Mouse (Mus musculus): Measurements from ENCODE around the gene Kctd2. TPM values are rescaled to one million over a fixed set of nuclear protein-coding genes. Genes with fewer than 3 reads are reported as not detected.

Gene Kctd2
- polyA plus RNA-seq, 1 experiment from 2014 or later, result 34.8 TPM

DNA sequence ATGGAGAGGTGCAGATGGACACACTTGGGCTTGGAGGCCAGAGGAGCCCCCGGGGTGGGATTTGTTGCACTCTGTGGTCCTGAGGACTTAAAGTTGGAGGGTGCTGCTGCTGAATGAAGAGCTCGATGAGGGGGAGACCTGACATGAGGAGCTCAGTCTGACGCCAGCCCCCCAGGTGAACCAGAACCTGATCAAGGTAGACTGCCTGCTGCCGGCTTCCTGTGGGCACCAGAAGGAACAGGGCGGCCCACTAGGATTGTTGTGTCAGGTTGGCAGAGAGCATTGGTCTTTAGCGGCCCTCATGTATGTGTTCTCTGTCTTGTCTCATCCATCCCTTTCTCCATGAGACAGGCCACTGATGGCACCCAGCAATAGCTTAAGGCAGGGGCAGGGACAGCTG, 14.2 kb upstream of the Kctd2 start:
- 95% methylated on average over 6 of the region's 6 CpGs for WGBS
- no peak for ATAC-seq (replicated peaks)
- no peaks in the 10 kb centered on the region for H3K9me3 ChIP-seq
- H3K36me3 ChIP-seq (replicated peaks), result peaks cover under 1% of the 10 kb centered on the region
- no peak overlapping the region for H3K9ac ChIP-seq
- H3K4me3 ChIP-seq, result no peak overlapping the region
- H3K4me1 ChIP-seq, result peaks cover 50% of the 10 kb centered on the region
- H3K27me3 ChIP-seq (replicated peaks), result no peaks in the 10 kb centered on the region
- H3K27ac ChIP-seq, result no peak overlapping the region
- no peak overlapping the region for H3K4me2 ChIP-seq

DNA sequence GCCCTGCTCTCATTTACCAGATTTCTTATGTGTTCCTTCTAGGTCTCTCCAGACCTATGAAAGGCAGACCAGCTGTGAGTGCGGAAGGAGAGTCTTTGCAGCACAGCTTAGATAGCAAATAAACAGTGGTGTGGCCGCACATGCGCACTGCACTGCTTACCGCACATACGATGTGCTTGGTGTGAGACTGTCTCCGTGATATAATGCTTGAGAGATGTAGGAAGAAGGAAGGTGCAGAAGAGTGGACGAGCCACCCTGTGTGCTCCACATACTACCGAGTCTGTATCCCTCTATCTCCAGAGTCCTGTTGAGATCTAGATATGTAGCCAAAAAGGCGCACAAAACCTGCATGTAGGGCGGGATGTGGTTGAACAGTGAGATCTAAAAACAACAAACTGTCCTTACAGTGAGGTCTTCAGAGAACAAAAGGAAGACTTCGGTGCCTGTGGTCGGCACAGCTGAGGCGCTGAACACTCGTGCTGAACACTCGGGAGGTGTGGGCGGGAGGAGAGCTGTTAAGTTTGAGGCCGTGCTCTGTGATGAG, 13.0 kb upstream of the Kctd2 start:
- H3K4me1 ChIP-seq, result peaks cover 56% of the 10 kb centered on the region

DNA sequence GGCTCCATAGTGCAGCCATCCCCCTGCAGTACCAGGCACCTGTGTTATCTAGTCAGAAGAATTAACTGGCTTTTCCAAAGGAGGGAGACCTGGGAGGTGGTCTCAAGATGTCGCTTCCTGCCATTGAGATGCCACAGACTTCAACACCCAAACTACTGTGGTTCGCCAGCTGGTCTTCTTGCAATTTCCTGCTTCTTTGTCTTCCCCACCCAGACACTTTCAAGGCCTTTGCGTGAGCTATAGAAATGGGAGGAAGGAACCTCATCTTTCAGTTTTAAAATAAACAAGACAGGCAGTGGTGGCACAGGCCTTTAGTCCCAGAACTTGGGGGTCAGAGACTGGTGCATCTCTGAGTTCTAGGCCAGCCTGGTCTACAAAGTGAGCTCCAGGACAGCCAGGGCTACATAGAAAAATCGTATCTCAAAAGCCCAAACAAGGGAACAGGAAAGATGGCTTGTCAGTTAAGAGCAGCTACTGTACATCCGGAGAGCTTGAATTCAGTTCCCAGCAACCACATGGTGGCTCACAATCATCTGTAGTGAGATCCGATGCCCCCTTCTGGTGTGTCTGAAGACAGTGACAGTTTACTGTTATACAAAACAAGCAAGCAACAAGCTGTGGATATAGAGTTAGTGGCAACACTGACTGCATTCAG, 11.5 kb upstream of the Kctd2 start:
- Histone ChIP-seq H3K9me3 (no peaks in the 10 kb centered on the region), H3K27ac (peak overlapping the region; percentile 96), H3K27me3 (replicated peaks) (no peaks in the 10 kb centered on the region), H3K4me2 (no peak overlapping the region), H3K4me1 (peaks cover 62% of the 10 kb centered on the region), H3K4me3 (no peak overlapping the region), H3K36me3 (replicated peaks) (peaks cover 6% of the 10 kb centered on the region), H3K9ac (no peak overlapping the region)
- WGBS, result 65% methylated on average over 6 of the region's 6 CpGs
- no peak for ATAC-seq (replicated peaks)

More for the DNA sequence above, 13.0 kb upstream of the Kctd2 start:
- H3K4me3 ChIP-seq, result no peak overlapping the region
- H3K36me3 ChIP-seq (replicated peaks), result peaks cover 6% of the 10 kb centered on the region
- ATAC-seq (replicated peaks), result no peak
- 94% methylated on average over 17 of the region's 17 CpGs for WGBS
- no peak overlapping the region for H3K9ac ChIP-seq
- H3K4me2 ChIP-seq, result no peak overlapping the region
- H3K27me3 ChIP-seq (replicated peaks), result no peaks in the 10 kb centered on the region
- no peaks in the 10 kb centered on the region for H3K9me3 ChIP-seq
- no peak overlapping the region for H3K27ac ChIP-seq

DNA sequence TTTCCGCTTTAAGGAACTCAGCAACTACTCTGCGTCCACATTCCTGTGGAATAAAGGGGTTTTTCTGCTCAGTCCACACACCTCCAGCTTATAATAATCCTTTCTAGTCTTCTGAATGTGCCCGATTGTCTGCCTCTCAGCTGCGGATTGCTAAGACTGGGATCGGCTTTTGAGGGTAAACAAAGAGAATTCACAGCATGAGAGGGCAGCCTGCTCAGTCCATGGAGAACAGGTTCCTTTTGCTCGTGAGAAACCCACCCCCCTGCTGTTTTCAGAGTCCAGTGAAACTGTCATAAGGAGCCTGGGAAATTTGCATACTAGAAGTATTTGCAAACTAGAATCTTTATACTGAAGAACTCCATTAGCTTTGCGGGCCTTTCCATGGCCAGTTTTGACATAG, 10.4 kb upstream of the Kctd2 start:
- no peak for ATAC-seq (replicated peaks)
- no peak overlapping the region for H3K9ac ChIP-seq
- 5% methylated on average over 7 of the region's 7 CpGs for WGBS
- H3K27ac ChIP-seq, result peak overlapping the region; percentile 96
- 0 out of 2 replicates have a peak overlapping the region, but pooled peaks have one; percentile 5 for H3K4me2 ChIP-seq
- peaks cover 6% of the 10 kb centered on the region for H3K36me3 ChIP-seq (replicated peaks)
- H3K4me3 ChIP-seq, result no peak overlapping the region
- peaks cover 63% of the 10 kb centered on the region for H3K4me1 ChIP-seq
- no peaks in the 10 kb centered on the region for H3K27me3 ChIP-seq (replicated peaks)
- no peaks in the 10 kb centered on the region for H3K9me3 ChIP-seq

DNA sequence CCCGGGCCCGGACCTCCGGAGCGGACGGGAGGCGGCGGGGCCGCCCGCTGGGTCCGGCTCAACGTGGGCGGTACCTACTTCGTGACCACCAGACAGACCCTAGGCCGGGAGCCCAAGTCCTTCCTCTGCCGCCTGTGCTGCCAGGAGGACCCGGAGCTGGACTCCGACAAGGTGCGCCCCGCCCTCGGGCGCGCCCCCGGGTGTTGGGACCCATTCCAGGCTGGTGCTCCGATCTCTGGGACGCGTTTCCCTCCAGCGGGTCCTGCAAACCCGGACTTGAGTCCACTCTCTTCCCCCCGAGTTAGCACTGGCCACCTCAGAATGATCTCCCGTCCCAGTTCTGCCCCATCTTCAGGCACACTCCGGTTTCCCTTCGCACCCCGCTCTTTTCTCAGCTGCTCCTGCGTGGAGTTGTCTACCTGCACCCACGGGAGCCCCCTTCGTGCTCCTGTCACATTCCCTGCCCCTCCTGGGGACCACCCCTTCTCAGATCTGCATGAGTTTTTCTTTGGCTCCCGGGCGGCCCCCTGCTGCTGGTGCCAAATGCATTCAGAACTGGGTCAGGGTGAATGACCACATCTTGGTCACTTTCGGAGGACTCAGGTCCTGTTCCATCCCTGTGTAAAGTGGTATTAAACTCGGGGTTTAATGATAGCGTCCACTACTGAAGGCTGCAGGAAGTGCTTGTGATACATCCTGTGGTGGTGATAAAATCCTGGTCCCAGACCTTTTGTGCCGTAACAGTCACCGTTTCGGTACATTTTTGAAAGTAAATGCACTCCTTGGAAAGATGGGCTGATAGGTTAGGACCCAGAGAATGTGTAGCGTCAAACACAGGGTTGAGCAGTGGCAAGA, 635 bp downstream of the Kctd2 start:
- Histone ChIP-seq H3K36me3 (replicated peaks) (peaks cover 6% of the 10 kb centered on the region), H3K9ac (peak overlapping the region; percentile 88), H3K27ac (peak overlapping the region; percentile 87), H3K27me3 (replicated peaks) (no peaks in the 10 kb centered on the region), H3K4me1 (peaks cover 35% of the 10 kb centered on the region), H3K4me2 (peak overlapping the region; percentile 96), H3K4me3 (peak overlapping the region; percentile 96), H3K9me3 (no peaks in the 10 kb centered on the region)
- 2% methylated on average over 42 of the region's 45 CpGs for WGBS
- ATAC-seq (replicated peaks), result peak; percentile 74

DNA sequence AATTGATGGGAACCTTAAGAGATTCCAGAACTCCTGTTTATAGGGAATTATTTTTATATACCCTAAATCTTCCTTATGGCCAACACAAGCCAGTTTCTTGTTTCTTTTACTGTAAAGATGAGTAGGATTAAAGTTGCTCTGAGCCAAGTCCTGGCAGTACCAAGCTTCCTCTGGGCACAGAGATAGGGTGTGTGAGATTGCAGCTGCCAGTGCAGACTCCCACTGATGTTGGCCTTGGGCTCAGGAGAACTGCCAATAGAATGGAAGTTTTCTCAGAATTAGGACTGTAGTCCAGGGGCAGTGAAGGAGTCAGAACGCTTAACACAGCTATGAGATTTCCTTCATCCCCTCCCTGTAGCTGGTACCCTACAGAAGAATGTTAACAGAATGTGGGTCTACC, 1.4 kb downstream of the Kctd2 start:
- no peak for ATAC-seq (replicated peaks)
- Histone ChIP-seq H3K9ac (peak overlapping the region; percentile 88), H3K4me2 (peak overlapping the region; percentile 96), H3K4me1 (peaks cover 35% of the 10 kb centered on the region), H3K27me3 (replicated peaks) (no peaks in the 10 kb centered on the region), H3K4me3 (peak overlapping the region; percentile 96), H3K27ac (no peak overlapping the region), H3K9me3 (no peaks in the 10 kb centered on the region), H3K36me3 (replicated peaks) (no peaks in the 10 kb centered on the region; the same call in 1 of the 2 replicates)
- WGBS, result 57% methylated on average over 1 of the region's 1 CpGs

DNA sequence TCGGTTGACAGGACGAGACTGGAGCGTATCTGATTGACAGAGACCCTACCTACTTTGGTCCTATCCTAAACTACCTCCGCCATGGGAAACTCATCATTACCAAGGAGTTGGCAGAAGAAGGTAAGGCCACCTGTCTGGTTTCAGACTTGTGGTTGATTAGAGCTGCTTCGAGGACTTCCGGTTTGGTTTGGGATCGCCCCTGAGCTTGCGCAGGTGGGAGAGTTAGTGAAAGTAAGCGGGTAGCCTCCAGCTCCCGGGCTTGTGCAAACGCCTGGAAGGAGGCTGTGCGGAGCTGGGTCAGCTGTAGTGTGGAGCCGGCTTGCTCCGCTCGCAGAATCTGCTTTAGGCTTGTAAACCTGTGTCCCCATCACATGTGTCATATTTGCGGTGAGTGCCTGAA, 2.0 kb downstream of the Kctd2 start:
- 86% methylated on average over 16 of the region's 16 CpGs for WGBS
- Histone ChIP-seq H3K4me3 (no peak overlapping the region), H3K36me3 (replicated peaks) (no peaks in the 10 kb centered on the region; the same call in 1 of the 2 replicates), H3K9ac (no peak overlapping the region), H3K27ac (no peak overlapping the region), H3K27me3 (replicated peaks) (no peaks in the 10 kb centered on the region), H3K9me3 (no peaks in the 10 kb centered on the region), H3K4me1 (peaks cover 35% of the 10 kb centered on the region), H3K4me2 (peak overlapping the region; percentile 96; the same call in 1 of the 2 replicates)
- ATAC-seq (replicated peaks), result no peak

DNA sequence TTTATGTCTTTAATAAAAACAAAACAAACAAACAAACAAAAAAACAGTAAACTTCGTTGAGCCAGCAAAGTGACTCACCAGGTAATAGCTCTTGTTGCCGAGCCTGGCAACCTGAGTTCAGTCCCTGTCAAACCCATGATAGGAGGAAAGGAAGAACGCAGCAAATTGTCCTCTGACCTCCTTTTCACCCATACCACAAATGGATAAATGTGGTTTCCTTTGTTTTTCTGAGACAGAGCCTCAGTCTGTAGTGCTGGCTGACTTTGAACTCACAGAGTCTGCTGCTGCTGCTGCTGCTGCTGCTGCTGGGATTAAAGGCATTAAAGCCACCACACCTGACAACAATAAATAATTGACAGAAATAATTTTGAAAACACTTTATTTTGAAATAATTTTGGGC, 3.2 kb downstream of the Kctd2 start:
- Histone ChIP-seq H3K27ac (no peak overlapping the region), H3K4me2 (no peak overlapping the region), H3K9ac (no peak overlapping the region), H3K4me3 (no peak overlapping the region), H3K27me3 (replicated peaks) (no peaks in the 10 kb centered on the region), H3K4me1 (peaks cover 43% of the 10 kb centered on the region), H3K9me3 (no peaks in the 10 kb centered on the region), H3K36me3 (replicated peaks) (no peaks in the 10 kb centered on the region; the same call in 1 of the 2 replicates)
- ATAC-seq (replicated peaks), result no peak
- WGBS, result 83% methylated on average over 3 of the region's 3 CpGs

DNA sequence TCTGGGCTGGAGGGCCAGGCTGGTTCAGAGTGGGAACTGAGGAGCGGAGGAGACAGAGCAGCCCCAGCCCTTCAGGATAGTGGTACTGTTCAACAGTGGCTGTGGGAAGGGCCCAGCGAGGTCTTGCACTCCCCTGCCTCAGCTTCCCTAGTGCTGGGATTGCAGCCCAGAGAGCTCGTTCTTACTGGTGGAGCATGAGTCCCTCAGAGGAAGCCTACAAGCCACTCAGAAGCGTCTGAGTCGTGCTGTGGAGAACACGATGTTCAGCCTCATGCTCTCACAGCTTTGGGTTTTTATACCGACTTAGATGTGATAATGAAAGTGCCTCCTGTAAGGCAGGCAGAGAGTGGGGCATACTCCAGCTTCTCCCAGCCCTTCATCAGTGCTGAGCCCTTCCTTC, 4.7 kb downstream of the Kctd2 start:
- H3K27ac ChIP-seq, result no peak overlapping the region
- no peak overlapping the region for H3K4me2 ChIP-seq
- peaks cover 5% of the 10 kb centered on the region; the same call in 1 of the 2 replicates for H3K36me3 ChIP-seq (replicated peaks)
- no peaks in the 10 kb centered on the region for H3K27me3 ChIP-seq (replicated peaks)
- WGBS, result 90% methylated on average over 7 of the region's 7 CpGs
- H3K9me3 ChIP-seq, result no peaks in the 10 kb centered on the region
- no peak for ATAC-seq (replicated peaks)
- H3K4me3 ChIP-seq, result no peak overlapping the region
- no peak overlapping the region for H3K9ac ChIP-seq
- H3K4me1 ChIP-seq, result peaks cover 31% of the 10 kb centered on the region

DNA sequence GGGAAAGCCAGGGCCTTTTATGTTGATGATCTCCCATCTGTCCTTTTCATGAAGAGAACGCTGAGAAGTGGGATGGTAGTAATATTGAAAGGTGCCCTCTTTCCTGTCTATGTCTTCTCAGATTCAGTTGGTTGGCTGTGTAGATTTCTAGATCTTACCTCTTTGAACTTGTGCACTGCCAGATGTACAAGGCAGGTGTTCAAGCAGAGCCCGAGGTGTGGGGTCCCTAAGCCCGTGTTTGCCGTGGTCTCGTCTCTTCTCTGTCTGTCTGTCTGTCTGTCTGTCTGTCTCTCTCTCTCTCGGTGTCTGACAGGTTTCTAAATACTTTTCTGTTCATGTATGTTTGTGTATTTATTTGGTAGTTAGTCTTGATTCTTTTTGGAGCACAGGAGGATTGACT, 5.7 kb downstream of the Kctd2 start:
- Histone ChIP-seq H3K9me3 (no peaks in the 10 kb centered on the region), H3K27ac (no peak overlapping the region), H3K4me3 (no peak overlapping the region), H3K4me1 (peaks cover 29% of the 10 kb centered on the region), H3K9ac (no peak overlapping the region), H3K36me3 (replicated peaks) (peaks cover 12% of the 10 kb centered on the region), H3K27me3 (replicated peaks) (no peaks in the 10 kb centered on the region), H3K4me2 (no peak overlapping the region)
- no peak for ATAC-seq (replicated peaks)
- WGBS, result 94% methylated on average over 6 of the region's 6 CpGs

DNA sequence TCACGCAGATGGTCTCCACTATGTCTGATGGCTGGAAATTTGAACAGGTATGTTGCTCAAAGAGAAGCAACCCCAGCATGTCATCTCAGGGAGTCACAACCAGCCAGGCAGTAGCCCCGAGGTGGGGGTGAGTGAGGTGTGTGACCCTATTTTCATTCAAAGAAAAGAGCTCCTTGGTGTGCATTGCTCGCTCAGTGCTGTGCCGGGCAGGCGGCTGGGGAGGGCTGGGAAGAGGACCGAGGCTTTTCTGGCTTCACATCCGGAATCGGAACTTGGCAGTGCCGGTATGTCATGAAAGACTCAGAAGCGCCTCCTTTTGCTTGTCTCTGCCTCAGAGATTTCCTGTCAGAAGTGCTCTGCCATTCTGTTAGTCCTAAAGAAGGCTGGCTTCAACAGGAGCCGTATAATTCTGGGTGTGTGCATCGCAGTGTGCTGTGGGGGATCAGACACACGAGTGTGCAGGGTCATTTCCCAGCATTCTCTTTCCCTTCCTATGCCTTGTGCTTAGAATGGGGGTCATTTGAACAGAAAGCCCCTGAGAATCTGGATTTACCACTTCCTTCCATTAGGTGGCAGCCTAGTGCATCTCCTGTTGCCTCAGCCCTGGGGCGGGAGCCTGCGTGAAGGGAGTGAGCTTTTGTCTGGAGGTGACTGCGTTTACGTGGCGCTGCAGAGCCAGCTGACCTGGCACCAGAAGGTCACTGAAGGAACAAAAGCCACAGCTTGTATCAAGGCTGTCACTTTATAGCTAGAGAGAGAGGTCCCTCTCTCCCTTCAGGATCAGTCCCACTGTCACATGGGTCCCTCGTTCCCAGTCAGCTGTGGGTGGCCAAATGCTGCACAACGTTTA, 7.8 kb downstream of the Kctd2 start:
- ATAC-seq (replicated peaks), result peak; percentile 70; the same call in 1 of the 2 replicates

More for the DNA sequence above, 7.8 kb downstream of the Kctd2 start:
- H3K9ac ChIP-seq, result 0 out of 2 replicates have a peak overlapping the region, but pooled peaks have one; percentile 10
- peak overlapping the region; percentile 75 for H3K27ac ChIP-seq
- no peak overlapping the region for H3K4me3 ChIP-seq
- peaks cover 10% of the 10 kb centered on the region for H3K4me1 ChIP-seq
- H3K9me3 ChIP-seq, result no peaks in the 10 kb centered on the region
- H3K36me3 ChIP-seq (replicated peaks), result peaks cover 27% of the 10 kb centered on the region
- peak overlapping the region; percentile 34 for H3K4me2 ChIP-seq
- 30% methylated on average over 20 of the region's 20 CpGs for WGBS
- no peaks in the 10 kb centered on the region for H3K27me3 ChIP-seq (replicated peaks)

All from midbrain, embryonic 15.5 days (tissue).